Mouse (Mus musculus) CH12.LX (cell line): ENCODE data around the gene Cldn10. TPM values are rescaled to one million over a fixed set of nuclear protein-coding genes. Genes with fewer than 3 reads are reported as not detected.

Source experiments
- DNase-seq: peaks from one replicate; pipeline ENCODE4 v3.0.0-alpha.2; 2013; ENCODE audit errors: extremely low read depth
- H3K27ac ChIP-seq: 2 replicates; pipeline ENCODE4 v1.5.1; 2012; ENCODE audit warnings: low read depth, mild to moderate bottlenecking, control low read depth, moderate library complexity; ENCODE audit not compliant: insufficient read depth
- H3K27me3 ChIP-seq: replicated peaks from 2 replicates; pipeline ENCODE3; 2012; ENCODE audit warnings: inconsistent platforms
- H3K36me3 ChIP-seq, 2 experiments: replicated peaks in 1 of 2; 2 replicates each; pipeline versions ENCODE3 to v1.6.1; 2012; ENCODE audit warnings: inconsistent platforms in 1 of 2, low read length in 1 of 2, mild to moderate bottlenecking in 1 of 2, mixed read lengths in 1 of 2, moderate library complexity in 1 of 2; ENCODE audit not compliant: control insufficient read depth in 1 of 2, insufficient read depth in 1 of 2
- H3K4me1 ChIP-seq, 2 experiments: 2 replicates each; pipeline ENCODE4 v1.6.1; 2012; ENCODE audit warnings: inconsistent platforms in 1 of 2, moderate library complexity in 1 of 2; ENCODE audit not compliant: insufficient read depth in 2 of 2, control insufficient read depth in 1 of 2
- H3K4me2 ChIP-seq: 2 replicates; pipeline ENCODE4 v1.6.1; 2012; ENCODE audit warnings: low read depth, mild to moderate bottlenecking, control low read depth; ENCODE audit not compliant: poor library complexity, insufficient read depth, severe bottlenecking
- H3K4me3 ChIP-seq, 3 experiments: fragments of 150-350 bp in 1 of 3; sonication (generic) in 1 of 3; replicated peaks in 1 of 3; 2 replicates each; pipeline versions ENCODE3 to v1.5.1; 2011 to 2012; ENCODE audit warnings: low read depth in 2 of 3, low read length in 2 of 3, mild to moderate bottlenecking in 2 of 3, moderate library complexity in 2 of 3, control low read depth in 1 of 3, improper control_type of control experiment in 1 of 3, inconsistent platforms in 1 of 3, mixed read lengths in 1 of 3; ENCODE audit not compliant: poor library complexity in 1 of 3
- H3K79me2 ChIP-seq: replicated peaks from 2 replicates; pipeline ENCODE4 v1.6.1; 2012; ENCODE audit warnings: mild to moderate bottlenecking, moderate library complexity; ENCODE audit not compliant: control insufficient read depth, poor library complexity, insufficient read depth, severe bottlenecking; ENCODE audit errors: extremely low read depth
- H3K9ac ChIP-seq: 2 replicates; pipeline ENCODE4 v1.6.1; 2012; ENCODE audit warnings: low read depth, mild to moderate bottlenecking, control low read depth, moderate library complexity; ENCODE audit not compliant: insufficient read depth
- H3K9me3 ChIP-seq: replicated peaks from 2 replicates; pipeline ENCODE3; 2012; ENCODE audit warnings: low read length, inconsistent platforms, mixed read lengths
- BHLHE40 ChIP-seq: IDR thresholded peaks from 2 replicates; pipeline ENCODE4 v1.6.1; 2011; ENCODE audit warnings: mild to moderate bottlenecking, low read depth, low read length, improper control_type of control experiment
- CHD1 ChIP-seq: IDR thresholded peaks from 2 replicates; pipeline ENCODE4 v1.6.1; 2012; ENCODE audit warnings: low read depth, low read length, improper control_type of control experiment, inconsistent platforms
- CTCF ChIP-seq, 2 experiments: IDR thresholded peaks in 1 of 2; conservative IDR thresholded peaks in 1 of 2; 2 replicates each; pipeline ENCODE4 v1.5.1; 2011 to 2012; ENCODE audit warnings: low read depth in 2 of 2, low read length in 2 of 2, improper control_type of control experiment in 1 of 2, inconsistent platforms in 1 of 2, mild to moderate bottlenecking in 1 of 2, moderate library complexity in 1 of 2
- ELF1 ChIP-seq: IDR thresholded peaks from 2 replicates; pipeline ENCODE4 v1.6.1; 2014; ENCODE audit warnings: low read depth, mild to moderate bottlenecking, inconsistent platforms, low read length, improper control_type of control experiment
- ETS1 ChIP-seq: conservative IDR thresholded peaks from 2 replicates; pipeline ENCODE4 v1.6.1; 2012; ENCODE audit warnings: low read depth, mild to moderate bottlenecking, inconsistent platforms, low read length, improper control_type of control experiment, moderate library complexity
- IRF4 ChIP-seq: IDR thresholded peaks from 2 replicates; pipeline ENCODE4 v1.6.1; 2014; ENCODE audit warnings: low read depth, mild to moderate bottlenecking, inconsistent platforms, low read length, improper control_type of control experiment
- JUND ChIP-seq: conservative IDR thresholded peaks from 2 replicates; pipeline ENCODE4 v1.6.1; 2011; ENCODE audit warnings: low read depth, low read length, improper control_type of control experiment
- MAFK ChIP-seq: IDR thresholded peaks from 2 replicates; pipeline ENCODE4 v1.6.1; 2011; ENCODE audit warnings: low read length, improper control_type of control experiment; ENCODE audit not compliant: insufficient replicate concordance
- MEF2A ChIP-seq: IDR thresholded peaks from 2 replicates; pipeline ENCODE4 v1.6.1; 2014; ENCODE audit warnings: low read depth, mild to moderate bottlenecking, inconsistent platforms, low read length, improper control_type of control experiment, borderline replicate concordance
- MXI1 ChIP-seq: IDR thresholded peaks from 2 replicates; pipeline ENCODE4 v1.6.1; 2011; ENCODE audit warnings: mild to moderate bottlenecking, low read depth, low read length, improper control_type of control experiment
- MYC ChIP-seq: IDR thresholded peaks from 2 replicates; pipeline ENCODE4 v1.6.1; 2011; ENCODE audit warnings: low read depth, mild to moderate bottlenecking, improper control_type of control experiment, low read length
- NRF1 ChIP-seq: IDR thresholded peaks from 2 replicates; pipeline ENCODE4 v1.6.1; 2014; ENCODE audit warnings: low read depth, mild to moderate bottlenecking, inconsistent platforms, low read length, improper control_type of control experiment, moderate library complexity
- POLR2A ChIP-seq: IDR thresholded peaks from 2 replicates; pipeline ENCODE4 v1.6.1; 2011; ENCODE audit warnings: low read depth, mild to moderate bottlenecking, improper control_type of control experiment, low read length
- RAD21 ChIP-seq: IDR thresholded peaks from 2 replicates; pipeline ENCODE4 v1.6.1; 2011; ENCODE audit warnings: low read depth, mild to moderate bottlenecking, low read length, improper control_type of control experiment, moderate library complexity
- RCOR1 ChIP-seq: conservative IDR thresholded peaks from 2 replicates; pipeline ENCODE4 v1.6.1; 2012; ENCODE audit warnings: low read depth, mild to moderate bottlenecking, inconsistent platforms, low read length, improper control_type of control experiment
- SMC3 ChIP-seq: IDR thresholded peaks from 2 replicates; pipeline ENCODE4 v1.6.1; 2011; ENCODE audit warnings: low read depth, low read length, improper control_type of control experiment
- USF1 ChIP-seq: IDR thresholded peaks from 2 replicates; pipeline ENCODE4 v1.6.1; 2014; ENCODE audit warnings: low read depth, mild to moderate bottlenecking, inconsistent platforms, low read length, improper control_type of control experiment
- ZKSCAN1 ChIP-seq: IDR thresholded peaks from 2 replicates; pipeline ENCODE4 v1.6.1; 2012; ENCODE audit warnings: low read depth, inconsistent platforms, low read length, improper control_type of control experiment, borderline replicate concordance
- dilution Hi-C: fragments of 300-500 bp; cut with MboI; formaldehyde crosslinking; loops from 2 replicates; pipeline ENCODE4 v1.14.3; 2020; ENCODE audit warnings: low sequenced_read_pairs; ENCODE audit not compliant: extremely low pct_unique_long_range_greater_than_20kb, extremely low pct_ligation_motif_present
- in situ Hi-C: fragments of 300-500 bp; cut with MboI; formaldehyde crosslinking; loops from 3 replicates; pipeline ENCODE4 v1.14.3; 2019; ENCODE audit warnings: low sequenced_read_pairs, low pct_ligation_motif_present, low pct_unique_long_range_greater_than_20kb, mixed read lengths
- polyA plus RNA-seq: library from polyadenylated mRNA; unstranded; fragments of >175 nt; gene quantifications from 2 replicates; pipeline ENCODE4 v1.2.1, GENCODE M21; 2012; ENCODE audit warnings: low read depth; ENCODE audit not compliant: insufficient read length
- total RNA-seq, 2 experiments: library from RNA; depleted of rRNA; stranded (reverse); fragments of 300-350 nt in 1 of 2; fragments of >200 nt in 1 of 2; gene quantifications; 2 replicates each; pipeline ENCODE4 v1.2.3; 2012 to 2014

The Cldn10 gene
- total and polyA plus RNA-seq, 3 experiments, result not detected

- H3K27me3 ChIP-seq, result no peaks in the 10 kb centered on the region
- dilution Hi-C loops, result no loop called here
- TF ChIP-seq RAD21 (peak; percentile 63), CTCF (conservative IDR thresholded peaks at IDR 0.05 in 1 of 2, IDR thresholded peaks at IDR 0.05 in 1 of 2; ENCODE audit: low read depth in 2 of 2, low read length in 2 of 2) (peak; percentile 69), NRF1 (no peak), BHLHE40 (peak; percentile 96), SMC3 (peak; percentile 58), ELF1 (no peak), IRF4 (no peak), ETS1 (no peak), JUND (no peak), MYC (0 out of 2 replicates have a peak, but pooled peaks have one; percentile 48), MXI1 (no peak)
- TF ChIP-seq, all 38 proteins: peak for 5
- H3K4me3 ChIP-seq, result no peak overlapping the region
- H3K4me1 ChIP-seq, result no peaks in the 10 kb centered on the region
- no peaks in the 10 kb centered on the region for H3K9me3 ChIP-seq
- DNase-seq, result no peak
- H3K79me2 ChIP-seq, result no peaks in the 10 kb centered on the region
- no peak overlapping the region for H3K27ac ChIP-seq
- no peak overlapping the region for H3K9ac ChIP-seq
- no peaks in the 10 kb centered on the region for H3K36me3 ChIP-seq
- H3K4me2 ChIP-seq, result no peak overlapping the region
- in situ Hi-C loops, result loop anchor here (10.0 kb wide), 1 partner anchor 94 kb away; no protein-coding TSS in a partner anchor
Observed at GRCm38 (mm10) chr14:118919025-118919424, 131.3 kb downstream of the Cldn10 start.

GRCm38 (mm10) chr14:118920654-118921053 is 132.9 kb downstream of the Cldn10 start:
- Histone ChIP-seq H3K36me3 (no peaks in the 10 kb centered on the region), H3K79me2 (no peaks in the 10 kb centered on the region), H3K4me2 (no peak overlapping the region), H3K27ac (no peak overlapping the region), H3K9ac (no peak overlapping the region), H3K27me3 (no peaks in the 10 kb centered on the region), H3K9me3 (no peaks in the 10 kb centered on the region), H3K4me3 (no peak overlapping the region), H3K4me1 (peaks cover 0 to 3% of the 10 kb centered on the region in 2 experiments; a peak in 1 of 4 replicates)
- TF ChIP-seq CHD1, result no peak
- no peak for TF ChIP-seq USF1
- TF ChIP-seq CTCF (conservative IDR thresholded peaks at IDR 0.05 in 1 of 2, IDR thresholded peaks at IDR 0.05 in 1 of 2; ENCODE audit: low read depth in 2 of 2, low read length in 2 of 2), result 0 out of 4 replicates have a peak, but pooled peaks of 1 of the 2 experiments have one; percentile 4
- TF ChIP-seq MAFK, result peak; percentile 55; the same call in 1 of the 2 replicates
- dilution Hi-C loops, result no loop called here
- in situ Hi-C loops, result no loop called here
- DNase-seq, result no peak

GRCm38 (mm10) chr14:118922251-118922650 is 134.5 kb downstream of the Cldn10 start:
- Histone ChIP-seq H3K9ac (no peak overlapping the region), H3K27ac (no peak overlapping the region), H3K9me3 (no peaks in the 10 kb centered on the region), H3K27me3 (no peaks in the 10 kb centered on the region), H3K4me1 (peaks cover 0 to 3% of the 10 kb centered on the region in 2 experiments; a peak in 1 of 4 replicates), H3K4me3 (no peak overlapping the region), H3K36me3 (no peaks in the 10 kb centered on the region), H3K79me2 (no peaks in the 10 kb centered on the region), H3K4me2 (no peak overlapping the region)
- no peak for TF ChIP-seq RCOR1
- TF ChIP-seq ZKSCAN1, result no peak
- TF ChIP-seq MEF2A, result no peak
- TF ChIP-seq BHLHE40, result no peak
- TF ChIP-seq POLR2A, result no peak
- no peak for DNase-seq
- dilution Hi-C loops (no loop called here), in situ Hi-C loops (no loop called here)
